Mouse (Mus musculus) olfactory bulb, adult 2 months (tissue): ENCODE measurements around the gene Erich6.

ENCODE experiments used
- CTCF ChIP-seq: fragments of 200-500 bp; IDR thresholded peaks from 2 replicates; pipeline ENCODE4 v1.5.1; 2012; ENCODE audit warnings: low read depth, mild to moderate bottlenecking, low read length, moderate library complexity; ENCODE audit not compliant: insufficient read depth
- POLR2A ChIP-seq: fragments of 200-500 bp; IDR thresholded peaks from 2 replicates; pipeline ENCODE4 v1.6.1; 2012; ENCODE audit warnings: mild to moderate bottlenecking, low read depth, low read length, moderate library complexity; ENCODE audit not compliant: insufficient read depth

DNA sequence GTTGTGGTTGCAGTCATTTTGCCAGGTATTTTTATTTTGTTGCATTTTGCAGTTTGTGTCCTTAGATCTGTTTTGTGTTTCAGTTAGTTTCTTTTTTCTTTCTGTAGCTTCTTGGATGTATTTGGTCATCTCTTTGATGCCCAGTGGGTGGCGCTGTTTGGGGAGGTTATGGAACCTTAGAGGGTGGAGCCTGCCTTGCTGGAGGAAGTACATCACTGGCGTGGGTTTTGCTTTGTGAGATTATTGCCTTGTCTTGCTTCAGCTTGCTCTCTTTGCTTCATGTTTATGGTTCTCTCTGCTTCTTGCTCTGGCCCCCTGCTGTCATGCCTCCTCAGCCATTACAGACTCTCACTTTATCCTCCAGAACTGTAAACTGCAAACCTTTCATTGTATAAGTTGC is 20.3 kb upstream of the Erich6 start:
- TF ChIP-seq CTCF (no peak; the same call in 1 of the 2 replicates), POLR2A (no peak)
